8 mouse cellular contexts compared by ENCODE assay signal in the genomic region with DNA sequence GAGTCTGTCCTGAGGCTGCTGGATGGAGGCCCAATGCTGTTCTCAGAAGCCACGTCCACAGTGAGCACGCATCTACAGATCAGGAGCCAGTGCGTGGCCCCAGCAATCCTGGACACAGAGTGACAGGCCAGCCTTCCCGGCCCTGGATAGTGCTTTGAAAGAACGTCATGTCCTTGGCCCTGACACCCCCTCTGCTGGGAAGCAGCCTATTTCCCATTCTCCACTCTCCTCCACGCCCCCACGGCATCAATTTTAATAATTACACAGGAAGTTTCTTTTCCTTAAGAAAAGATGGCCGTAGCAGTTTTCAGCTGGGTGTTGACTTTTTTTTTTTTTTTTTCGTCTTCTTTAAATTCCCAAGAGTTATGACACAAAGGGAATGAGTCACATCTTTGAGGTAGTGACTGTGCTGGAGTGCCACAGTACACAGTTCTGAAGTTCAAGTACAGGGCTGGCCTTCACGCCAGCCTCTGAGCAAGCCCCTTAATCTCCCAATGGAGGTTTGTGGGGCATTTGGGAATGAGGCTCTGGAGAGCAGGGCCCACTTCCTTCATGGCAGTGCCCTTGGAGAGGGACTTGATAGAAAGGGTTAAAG.
A peak's percentile ranks its signal among the peaks of the same experiment; 100 is the strongest.
DNase-seq lines count a peak whose midpoint lies in the region; ATAC-seq and TF ChIP-seq lines count a peak whose summit lies in the region.
"Had no signal": no experiment of that assay in that cellular context is flagged by ENCODE, and none has a peak within 500 bp of the region (broad histone marks: within the 10 kb centered on the region; RNA-seq: fewer than 3 reads in every experiment).

No protein-coding gene starts in this region.

- no peak overlapping the region for H3K27ac ChIP-seq in heart, adult 2 months
- no peak overlapping the region for H3K27ac ChIP-seq in heart, embryonic 12.5 days (ENCODE audit: poor library complexity, severe bottlenecking)
- no peak overlapping the region for H3K27ac ChIP-seq in lung, postnatal 0 days (ENCODE audit: low read length)
- H3K27ac ChIP-seq in hindbrain, embryonic 14.5 days: no peak overlapping the region
- H3K27ac ChIP-seq: hindbrain, embryonic 15.5 days had no signal

- TF ChIP-seq CTCF in heart, adult 2 months (IDR thresholded peaks at IDR 0.05): no peak
- TF ChIP-seq CTCF in lung, postnatal 0 days (IDR thresholded peaks at IDR 0.05): peak; percentile 20; the same call in 1 of the 2 replicates

- TF ChIP-seq POLR2A in heart, adult 2 months (IDR thresholded peaks at IDR 0.05; ENCODE audit: insufficient read depth, low read depth, low read length): no peak

- 40% methylated on average over 10 of the region's 10 CpGs for WGBS in heart, adult 2 months
- WGBS in heart, embryonic 12.5 days: 79% methylated on average over 10 of the region's 10 CpGs
- WGBS in lung, postnatal 0 days: 33% methylated on average over 10 of the region's 10 CpGs
- 81% methylated on average over 10 of the region's 10 CpGs for WGBS in hindbrain, embryonic 14.5 days

- H3K4me2 ChIP-seq in heart, embryonic 12.5 days: no peak overlapping the region
- no peak overlapping the region for H3K4me2 ChIP-seq in lung, postnatal 0 days (replicated peaks; ENCODE audit: low read depth, low read length)
- H3K4me2 ChIP-seq in hindbrain, embryonic 14.5 days (replicated peaks): no peak overlapping the region
- H3K4me2 ChIP-seq: hindbrain, embryonic 15.5 days had no signal

- H3K9me3 ChIP-seq in heart, embryonic 12.5 days (replicated peaks): peaks cover 4% of the 10 kb centered on the region; the same call in 1 of the 2 replicates
- no peaks in the 10 kb centered on the region for H3K9me3 ChIP-seq in lung, postnatal 0 days (ENCODE audit: low read length)
- peaks cover 6% of the 10 kb centered on the region; the same call in 1 of the 2 replicates for H3K9me3 ChIP-seq in hindbrain, embryonic 14.5 days (ENCODE audit: control insufficient read depth, low read length)
- H3K9me3 ChIP-seq: hindbrain, embryonic 15.5 days had no signal

- ATAC-seq in heart, embryonic 12.5 days (ENCODE audit: insufficient number of reproducible peaks, low FRiP score): no peak
- ATAC-seq in lung, postnatal 0 days: peak; percentile 84
- ATAC-seq in hindbrain, embryonic 14.5 days (ENCODE audit: low FRiP score): no peak
- no peak for ATAC-seq in frontal cortex, adult (ENCODE audit: low TSS enrichment)

- H3K79me2 ChIP-seq in heart, adult 2 months (replicated peaks; ENCODE audit: control insufficient read depth, insufficient read depth, low read length): no peaks in the 10 kb centered on the region

- no peak overlapping the region for H3K9ac ChIP-seq in heart, adult 2 months (ENCODE audit: low read depth, low read length)
- H3K9ac ChIP-seq in heart, embryonic 12.5 days: no peak overlapping the region
- no peak overlapping the region for H3K9ac ChIP-seq in lung, postnatal 0 days (replicated peaks; ENCODE audit: low read depth)
- no peak overlapping the region for H3K9ac ChIP-seq in hindbrain, embryonic 14.5 days
- H3K9ac ChIP-seq: hindbrain, embryonic 15.5 days had no signal

- no peak for TF ChIP-seq EP300 in heart, adult 2 months (IDR thresholded peaks at IDR 0.05; ENCODE audit: insufficient read depth, low read depth, low read length)
- TF ChIP-seq EP300 in lung, postnatal 0 days (IDR thresholded peaks at IDR 0.05): peak; percentile 90

- H3K4me1 ChIP-seq in heart, adult 2 months (ENCODE audit: control insufficient read depth, insufficient read depth, low read length): peaks cover 4% of the 10 kb centered on the region
- 0 out of 2 replicates have a peak, but pooled peaks cover 4% of the 10 kb centered on the region for H3K4me1 ChIP-seq in heart, embryonic 12.5 days (replicated peaks)
- peaks cover 5% of the 10 kb centered on the region; the same call in 1 of the 2 replicates for H3K4me1 ChIP-seq in lung, postnatal 0 days (ENCODE audit: insufficient read depth, low read depth, low read length)
- no peaks in the 10 kb centered on the region for H3K4me1 ChIP-seq in hindbrain, embryonic 14.5 days (replicated peaks; ENCODE audit: control insufficient read depth, insufficient read depth, low read length)
- H3K4me1 ChIP-seq: hindbrain, embryonic 15.5 days had no signal

- H3K4me3 ChIP-seq in heart, adult 2 months: no peak overlapping the region
- H3K4me3 ChIP-seq in heart, embryonic 12.5 days: no peak overlapping the region
- no peak overlapping the region for H3K4me3 ChIP-seq in lung, postnatal 0 days (ENCODE audit: low read depth, low read length)
- H3K4me3 ChIP-seq in hindbrain, embryonic 14.5 days (replicated peaks; ENCODE audit: low read length): no peak overlapping the region
- H3K4me3 ChIP-seq: hindbrain, embryonic 15.5 days had no signal

- H3K27me3 ChIP-seq in heart, adult 2 months (ENCODE audit: control insufficient read depth, insufficient read depth, low read length): no peaks in the 10 kb centered on the region
- H3K27me3 ChIP-seq in heart, embryonic 12.5 days (replicated peaks): no peaks in the 10 kb centered on the region
- H3K27me3 ChIP-seq in lung, postnatal 0 days (replicated peaks; ENCODE audit: insufficient read depth, low read length): no peaks in the 10 kb centered on the region
- no peaks in the 10 kb centered on the region for H3K27me3 ChIP-seq in hindbrain, embryonic 14.5 days (ENCODE audit: control insufficient read depth, insufficient read depth, low read length)
- H3K27me3 ChIP-seq: hindbrain, embryonic 15.5 days had no signal

- intact Hi-C loops in heart, adult 2 months (cut with DNase I): no loop called here

- H3K36me3 ChIP-seq in heart, adult 2 months (ENCODE audit: control insufficient read depth, insufficient read depth, low read length): no peaks in the 10 kb centered on the region
- no peaks in the 10 kb centered on the region; the same call in 1 of the 2 replicates for H3K36me3 ChIP-seq in heart, embryonic 12.5 days
- no peaks in the 10 kb centered on the region for H3K36me3 ChIP-seq in lung, postnatal 0 days (ENCODE audit: insufficient read depth, low read length)
- no peaks in the 10 kb centered on the region for H3K36me3 ChIP-seq in hindbrain, embryonic 14.5 days (replicated peaks; ENCODE audit: control insufficient read depth, insufficient read depth)
- H3K36me3 ChIP-seq: hindbrain, embryonic 15.5 days had no signal

- DNase-seq in heart, adult 2 months: peak; percentile 37 to 39
- peak; percentile 20 for DNase-seq in 416B (ENCODE audit: low read depth)
- peak; percentile 63 for DNase-seq in gastrocnemius, postnatal 25 days
- DNase-seq in lung, postnatal 0 days (ENCODE audit: low spot score): peak; percentile 74
- DNase-seq in hindbrain, embryonic 14.5 days (ENCODE audit: low spot score): no peak
